Mouse (Mus musculus): ENCODE results near the gene Rasgef1b. TPM values are rescaled to one million over a fixed set of nuclear protein-coding genes. Genes with fewer than 3 reads are reported as not detected.

Gene Rasgef1b
- polyA plus RNA-seq, 1 experiment from 2014 or later: 41.6 TPM

Other genes with a start within 250 kb of the Rasgef1b start
- gene Vamp9, start 177.2 kb upstream of the Rasgef1b start, polyA plus RNA-seq (2014; fragmentation: Nextera tagmentation; extraction: Ambion mirVana): 0.64 and 0.72 TPM in 2 replicates
- gene Hnrnpd, start 249.9 kb upstream of the Rasgef1b start, polyA plus RNA-seq (2014; fragmentation: Nextera tagmentation; extraction: Ambion mirVana): 113 and 120 TPM in 2 replicates
- 1.5 and 1.7 TPM in 2 replicates for gene 4930524J08Rik, start 250.0 kb upstream of the Rasgef1b start, polyA plus RNA-seq (2014; fragmentation: Nextera tagmentation; extraction: Ambion mirVana)